Mouse (Mus musculus) neural tube, embryonic 11.5 days (tissue): ENCODE measurements around the gene Vps9d1. TPM values are rescaled to one million over a fixed set of nuclear protein-coding genes. Genes with fewer than 3 reads are reported as not detected.
"Not testable (repeated sequence)": the region's sequence is repeated elsewhere in the genome, so short reads cannot be mapped to it uniquely, and the experiment has no call there.

Source experiments
- ATAC-seq: fragments of 200-750 bp; cut with Nextera tagmentation; 2 replicates; pipeline ENCODE4 v1.8.0; 2017; ENCODE audit warnings: moderate number of reproducible peaks, mild to moderate bottlenecking, moderate TSS enrichment, moderate library complexity; ENCODE audit not compliant: insufficient read depth, low FRiP score, low TSS enrichment
- DNase-seq: peaks from one replicate; pipeline ENCODE4 v3.0.0-alpha.2; 2015; ENCODE audit warnings: low spot score
- H3K27ac ChIP-seq: fragments of 300-500 bp; sonication (generic); 2 replicates; pipeline ENCODE4 v1.5.1; 2014; ENCODE audit warnings: low read depth, mild to moderate bottlenecking, low read length
- H3K27me3 ChIP-seq: fragments of 300-500 bp; sonication (generic); 2 replicates; pipeline ENCODE4 v1.6.1; 2014; ENCODE audit warnings: mild to moderate bottlenecking, low read length, mixed read lengths; ENCODE audit not compliant: control insufficient read depth, insufficient read depth
- H3K36me3 ChIP-seq: fragments of 300-500 bp; sonication (generic); 2 replicates; pipeline ENCODE4 v1.6.1; 2014; ENCODE audit warnings: mild to moderate bottlenecking, low read length, moderate library complexity, mixed read lengths; ENCODE audit not compliant: control insufficient read depth, insufficient read depth
- H3K4me1 ChIP-seq: fragments of 300-500 bp; sonication (generic); 2 replicates; pipeline ENCODE4 v1.6.1; 2014; ENCODE audit warnings: low read length, mixed read lengths; ENCODE audit not compliant: control insufficient read depth, insufficient read depth
- H3K4me2 ChIP-seq: fragments of 300-500 bp; sonication (generic); 2 replicates; pipeline ENCODE4 v1.6.1; 2014; ENCODE audit warnings: low read depth, mild to moderate bottlenecking, moderate library complexity
- H3K4me3 ChIP-seq: fragments of 300-500 bp; sonication (generic); 2 replicates; pipeline ENCODE4 v1.5.1; 2014; ENCODE audit warnings: low read depth, low read length
- H3K9ac ChIP-seq: fragments of 300-500 bp; sonication (generic); 2 replicates; pipeline ENCODE4 v1.6.1; 2014; ENCODE audit warnings: mild to moderate bottlenecking, low read length
- H3K9me3 ChIP-seq: fragments of 300-500 bp; sonication (generic); 2 replicates; pipeline ENCODE4 v1.6.1; 2016; ENCODE audit warnings: low read length; ENCODE audit not compliant: control insufficient read depth
- WGBS: fragments of 180-500 bp; shearing (Covaris S2); extraction: QIAGEN DNeasy Blood & Tissue Kit; methylation state at CpG from one replicate; pipeline ENCODE4 v1.1.7; 2014; 5-methylcytosine and 5-hydroxymethylcytosine counted together
- polyA plus RNA-seq: library from polyadenylated mRNA; unstranded; fragments of >200 nt; fragmentation: Nextera tagmentation; extraction: Ambion mirVana; gene quantifications from 2 replicates; pipeline ENCODE4 v1.2.1, GENCODE M21; 2014

Vps9d1 gene
- polyA plus RNA-seq, 1 experiment from 2014 or later = 26.4 TPM

DNA sequence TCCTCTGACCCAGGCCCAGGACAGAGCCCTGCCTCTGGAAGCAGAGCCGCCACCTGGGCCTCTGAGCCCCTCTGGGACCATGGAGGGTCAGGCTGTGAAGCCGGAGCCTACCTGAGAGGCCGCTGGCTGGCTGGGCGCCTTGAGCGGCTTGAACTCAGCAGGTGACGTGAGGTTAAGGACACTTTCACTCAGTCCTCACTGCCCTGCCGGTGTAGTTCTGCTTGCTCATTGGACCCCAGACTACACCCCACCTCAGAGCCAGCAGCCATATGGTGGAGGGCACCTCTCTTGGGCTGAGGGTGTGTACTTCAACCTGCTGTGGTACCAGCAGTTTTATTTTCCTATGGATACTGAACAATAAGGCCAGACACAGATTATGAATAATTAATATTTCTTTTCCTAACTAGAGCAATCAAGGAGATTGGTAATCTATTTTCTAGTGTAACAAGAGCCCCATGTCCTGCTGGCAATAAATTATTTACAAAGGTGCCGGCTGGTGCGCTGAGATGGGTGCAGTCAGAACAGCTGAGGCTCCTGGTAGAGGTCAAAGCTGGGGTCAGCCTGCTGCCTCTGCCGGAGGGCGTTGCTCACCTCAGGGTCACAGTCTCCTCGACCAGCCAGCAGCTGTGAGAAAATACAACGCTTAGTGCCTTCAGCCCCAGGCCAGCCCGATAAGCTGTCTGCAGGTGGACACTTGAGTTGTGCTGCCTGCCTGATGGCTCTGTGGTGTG is 13.9 kb upstream of the Vps9d1 start:
- H3K4me1 ChIP-seq = no peaks in the 10 kb centered on the region
- ATAC-seq (no peak; the same call in 1 of the 2 replicates), DNase-seq (peak; percentile 51)
- no peaks in the 10 kb centered on the region for H3K9me3 ChIP-seq
- 72% methylated on average over 14 of the region's 14 CpGs for WGBS
- no peak overlapping the region for H3K4me3 ChIP-seq
- H3K9ac ChIP-seq = no peak overlapping the region
- H3K27me3 ChIP-seq = no peaks in the 10 kb centered on the region
- H3K4me2 ChIP-seq = no peak overlapping the region
- H3K27ac ChIP-seq = peak overlapping the region; percentile 64; the same call in 1 of the 2 replicates
- H3K36me3 ChIP-seq = peaks cover 10% of the 10 kb centered on the region

DNA sequence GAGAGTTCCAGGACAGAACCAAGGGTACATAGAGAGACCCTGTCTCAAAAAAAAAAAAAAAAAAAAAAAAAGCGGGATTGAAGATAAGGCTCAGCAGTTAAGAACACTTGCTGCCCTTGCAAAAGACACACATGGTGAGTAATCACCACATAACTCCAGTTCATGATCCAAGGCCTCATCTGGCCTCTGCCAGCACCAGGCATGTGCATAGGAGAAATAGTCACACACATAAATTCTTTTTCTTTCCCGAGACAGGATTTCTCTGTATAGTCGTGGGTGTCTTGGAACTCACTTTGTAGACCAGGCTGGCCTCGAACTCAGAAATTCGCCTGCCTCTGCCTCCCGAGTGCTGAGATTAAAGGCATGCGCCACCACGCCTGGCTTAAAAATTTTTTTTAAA is 3.4 kb upstream of the Vps9d1 start:
- H3K9me3 ChIP-seq, H3K27ac ChIP-seq, H3K4me2 ChIP-seq, ATAC-seq, H3K9ac ChIP-seq, H3K27me3 ChIP-seq, H3K4me3 ChIP-seq, H3K36me3 ChIP-seq, DNase-seq: not testable (repeated sequence)
- 87% methylated on average over 8 of the region's 8 CpGs for WGBS
- peaks cover 18% of the 10 kb centered on the region for H3K4me1 ChIP-seq

DNA sequence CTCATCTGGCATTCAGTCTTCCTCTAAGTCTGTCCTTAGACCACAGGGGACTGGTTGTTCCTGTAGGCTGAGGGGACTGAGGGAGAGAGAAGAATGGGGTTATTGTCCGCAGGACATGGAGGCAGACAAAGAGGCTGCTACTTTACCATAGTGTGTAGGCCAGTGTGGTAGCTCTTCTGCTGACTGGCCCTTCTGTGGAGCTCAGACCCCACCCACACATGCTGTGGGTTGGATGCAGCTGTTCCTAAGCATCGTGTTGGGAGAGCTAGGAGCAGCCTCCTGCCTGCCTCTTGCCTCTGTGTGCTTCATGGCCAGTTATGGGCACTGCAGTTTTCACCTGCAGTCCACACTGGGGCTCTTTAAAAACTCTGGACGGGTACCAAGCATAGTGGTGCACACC is 3.0 kb upstream of the Vps9d1 start:
- Histone ChIP-seq H3K9ac (no peak overlapping the region), H3K36me3 (peaks cover 7% of the 10 kb centered on the region), H3K27ac (no peak overlapping the region), H3K4me2 (no peak overlapping the region), H3K4me1 (peaks cover 18% of the 10 kb centered on the region), H3K4me3 (no peak overlapping the region), H3K9me3 (no peaks in the 10 kb centered on the region), H3K27me3 (no peaks in the 10 kb centered on the region)
- WGBS = 90% methylated on average over 3 of the region's 3 CpGs
- no peak for ATAC-seq
- no peak for DNase-seq

DNA sequence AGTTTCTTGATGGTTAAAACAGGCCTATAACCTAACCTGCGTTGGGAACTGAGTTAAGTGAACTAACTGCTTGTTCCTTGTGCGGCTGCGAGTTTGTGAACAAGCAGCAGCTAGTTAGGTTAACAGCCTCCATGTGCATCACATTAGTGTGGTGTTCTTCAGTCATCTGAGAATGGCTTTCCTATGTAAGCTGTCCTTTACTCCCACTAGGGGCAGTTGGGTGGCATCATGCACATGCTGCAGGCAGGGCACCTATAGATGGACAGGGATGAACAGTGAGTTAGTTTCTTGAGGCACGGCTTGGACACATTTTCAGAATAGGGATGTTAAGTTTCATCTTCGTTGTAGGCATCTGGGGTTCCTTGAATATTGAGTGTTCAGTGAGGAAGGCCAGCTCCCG is 1.0 kb upstream of the Vps9d1 start:
- H3K4me2 ChIP-seq = peak overlapping the region; percentile 93
- DNase-seq (no peak), ATAC-seq (no peak)
- peaks cover 18% of the 10 kb centered on the region for H3K4me1 ChIP-seq
- H3K36me3 ChIP-seq = peaks cover 10% of the 10 kb centered on the region
- peak overlapping the region; percentile 87; the same call in 1 of the 2 replicates for H3K9ac ChIP-seq
- H3K9me3 ChIP-seq = no peaks in the 10 kb centered on the region
- no peak overlapping the region for H3K27ac ChIP-seq
- 73% methylated on average over 6 of the region's 6 CpGs for WGBS
- no peaks in the 10 kb centered on the region for H3K27me3 ChIP-seq
- H3K4me3 ChIP-seq = peak overlapping the region; percentile 98

DNA sequence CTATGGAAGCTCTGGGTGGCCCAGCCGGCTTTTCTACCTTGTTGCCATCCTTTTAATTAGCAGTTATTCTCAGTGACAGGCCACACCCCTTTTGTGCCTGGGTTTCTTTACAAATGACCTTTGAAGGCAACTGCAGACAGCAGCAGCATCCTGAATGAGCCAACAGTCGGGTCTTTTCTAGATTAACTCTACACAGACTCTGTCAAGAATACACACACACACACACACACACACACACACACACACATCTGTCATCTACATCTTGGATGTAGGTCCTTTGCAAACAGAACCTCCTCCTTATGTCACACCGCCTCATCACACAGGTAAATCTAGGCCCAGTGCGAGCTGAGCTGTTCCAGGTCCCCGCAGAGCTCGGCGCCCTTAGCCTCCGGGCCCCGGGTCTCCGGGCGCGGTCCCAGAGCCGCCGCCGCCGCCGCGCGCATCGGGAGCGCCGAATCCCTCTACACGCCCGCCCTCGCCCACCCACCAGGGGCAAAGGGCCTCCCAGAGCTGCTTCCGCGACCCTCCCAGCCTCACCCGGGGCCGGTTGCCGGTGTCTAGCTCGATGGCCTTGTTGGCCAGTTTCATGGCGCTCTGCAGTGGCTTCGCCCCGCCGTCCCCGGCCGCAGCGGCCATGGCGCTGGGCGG is 573 bp downstream of the Vps9d1 start:
- DNase-seq = no peak
- Histone ChIP-seq H3K27me3 (no peaks in the 10 kb centered on the region), H3K4me2 (peak overlapping the region; percentile 93), H3K27ac (peak overlapping the region; percentile 58), H3K36me3 (peaks cover 8% of the 10 kb centered on the region), H3K4me1 (peaks cover 18% of the 10 kb centered on the region), H3K4me3 (peak overlapping the region; percentile 98), H3K9ac (peak overlapping the region; percentile 87), H3K9me3 (no peaks in the 10 kb centered on the region)
- WGBS = under 1% methylated on average over 38 of the region's 40 CpGs
- peak; percentile 58 for ATAC-seq

DNA sequence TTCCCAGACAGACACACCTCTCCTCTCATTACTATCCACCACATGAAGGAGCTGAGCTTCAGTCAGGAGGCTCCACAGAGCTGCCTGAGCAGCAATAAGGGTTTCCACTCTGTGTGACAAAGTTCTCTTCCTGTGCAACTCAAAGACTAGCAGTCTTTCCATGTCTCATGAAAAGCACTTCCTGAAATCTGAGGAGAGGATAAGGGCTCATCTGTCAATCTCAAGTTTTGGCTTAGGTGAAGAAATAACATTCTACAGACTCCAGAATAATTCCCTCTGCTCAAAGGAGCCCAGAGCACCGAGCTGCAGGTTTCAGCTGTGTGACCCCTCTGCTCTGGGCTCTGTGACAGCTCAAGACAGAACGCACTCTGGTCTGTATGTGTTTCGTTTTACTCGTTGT is 1.2 kb downstream of the Vps9d1 start:
- ATAC-seq (no peak), DNase-seq (no peak)
- Histone ChIP-seq H3K36me3 (peaks cover 10% of the 10 kb centered on the region), H3K27me3 (no peaks in the 10 kb centered on the region), H3K4me3 (peak overlapping the region; percentile 98), H3K9ac (no peak overlapping the region), H3K27ac (no peak overlapping the region), H3K4me1 (peaks cover 18% of the 10 kb centered on the region), H3K9me3 (no peaks in the 10 kb centered on the region), H3K4me2 (peak overlapping the region; percentile 93)
- 67% methylated on average over 4 of the region's 4 CpGs for WGBS

DNA sequence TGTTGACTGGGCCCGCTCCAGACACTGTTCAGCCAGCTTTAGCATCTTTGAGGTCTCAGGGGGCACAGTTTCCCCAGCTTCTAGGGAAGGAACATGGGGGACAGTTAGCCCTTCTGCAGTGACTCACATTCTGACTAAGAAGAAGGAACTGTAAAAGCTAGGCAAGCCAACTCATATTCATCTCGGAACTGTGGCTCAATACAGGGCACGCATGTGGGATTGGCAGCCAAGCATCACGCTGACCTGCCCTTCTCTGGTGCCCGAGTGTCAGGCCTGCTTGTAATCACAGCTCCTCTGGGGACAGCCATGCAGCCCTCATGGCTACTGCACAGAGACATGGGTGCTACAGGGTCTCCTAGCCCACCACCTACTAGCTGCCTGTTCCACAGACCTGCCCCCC is 3.2 kb downstream of the Vps9d1 start:
- DNase-seq = no peak
- 94% methylated on average over 5 of the region's 5 CpGs for WGBS
- Histone ChIP-seq H3K9ac (no peak overlapping the region), H3K36me3 (peaks cover 21% of the 10 kb centered on the region), H3K27ac (no peak overlapping the region), H3K4me2 (no peak overlapping the region), H3K4me3 (no peak overlapping the region), H3K4me1 (peaks cover 18% of the 10 kb centered on the region), H3K9me3 (no peaks in the 10 kb centered on the region), H3K27me3 (no peaks in the 10 kb centered on the region)
- ATAC-seq = no peak

DNA sequence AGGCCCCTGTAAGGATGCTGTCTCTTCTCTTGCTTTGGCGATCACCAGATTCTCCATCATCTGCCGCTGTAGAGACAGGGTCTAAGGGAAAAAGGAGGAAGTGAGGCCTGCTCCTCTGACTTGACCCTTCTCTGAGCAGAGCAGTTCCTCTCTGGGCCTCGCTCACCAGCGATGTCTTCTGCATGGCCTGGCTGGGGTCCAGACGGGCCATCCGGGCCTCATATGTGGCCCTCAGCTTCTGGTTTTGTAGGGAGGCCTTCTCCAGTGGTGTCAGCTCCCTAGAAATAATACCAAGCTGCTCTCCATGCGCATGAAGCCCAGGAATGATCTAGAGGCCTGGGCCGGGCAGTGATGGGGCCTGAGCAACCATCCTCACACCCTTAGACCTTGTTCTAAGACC is 5.6 kb downstream of the Vps9d1 start:
- peaks cover 8% of the 10 kb centered on the region for H3K4me1 ChIP-seq
- ATAC-seq (no peak), DNase-seq (no peak)
- H3K36me3 ChIP-seq = peaks cover 26% of the 10 kb centered on the region
- H3K9ac ChIP-seq = no peak overlapping the region
- H3K27me3 ChIP-seq = no peaks in the 10 kb centered on the region
- no peak overlapping the region for H3K4me3 ChIP-seq
- H3K9me3 ChIP-seq = no peaks in the 10 kb centered on the region
- no peak overlapping the region for H3K4me2 ChIP-seq
- no peak overlapping the region for H3K27ac ChIP-seq
- WGBS = 94% methylated on average over 8 of the region's 8 CpGs

DNA sequence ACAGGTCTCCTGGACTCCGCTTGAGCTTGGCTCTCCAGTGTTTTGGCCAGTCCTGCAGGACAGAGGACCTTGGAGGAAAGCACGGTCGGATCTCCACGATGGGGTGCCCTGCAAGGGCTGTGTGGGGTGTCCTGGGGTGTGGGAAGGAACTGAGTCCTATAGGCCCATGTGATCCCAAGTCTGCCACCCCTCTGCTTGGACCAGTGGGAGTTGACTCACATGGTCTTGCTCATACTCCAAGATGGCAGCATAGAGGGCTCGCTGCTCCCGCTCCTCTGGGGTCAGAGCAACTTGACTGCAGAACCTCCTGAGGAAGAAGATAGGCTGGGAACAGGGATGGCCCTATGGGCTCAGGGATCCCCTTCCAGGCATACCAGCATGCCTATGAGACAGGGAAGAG is 6.4 kb downstream of the Vps9d1 start:
- Histone ChIP-seq H3K4me1 (peaks cover 1% of the 10 kb centered on the region; the same call in 1 of the 2 replicates), H3K36me3 (peaks cover 28% of the 10 kb centered on the region), H3K27me3 (no peaks in the 10 kb centered on the region), H3K4me3 (no peak overlapping the region), H3K4me2 (no peak overlapping the region), H3K9me3 (no peaks in the 10 kb centered on the region), H3K9ac (no peak overlapping the region; the same call in 1 of the 2 replicates), H3K27ac (no peak overlapping the region)
- ATAC-seq = no peak
- 92% methylated on average over 6 of the region's 6 CpGs for WGBS
- no peak for DNase-seq
